Mouse (Mus musculus) MEL (cell line): Measurements from ENCODE around the gene 9630041A04Rik. TPM values are rescaled to one million over a fixed set of nuclear protein-coding genes. Genes with fewer than 3 reads are reported as not detected.

Experiments used
- DNase-seq: peaks from one replicate; pipeline ENCODE4 v3.0.0; 2011; ENCODE audit warnings: low read depth, low spot score
- H3K27ac ChIP-seq: 2 replicates; pipeline ENCODE4 v1.5.1; 2012; ENCODE audit warnings: low read depth, mild to moderate bottlenecking, control low read depth, low read length, moderate library complexity; ENCODE audit not compliant: control insufficient read depth
- H3K27me3 ChIP-seq, 2 experiments: fragments of 150-350 bp in 1 of 2; sonication (generic) in 1 of 2; 2 replicates each; pipeline ENCODE4 v1.6.1; 2012; ENCODE audit warnings: low read length in 2 of 2, mild to moderate bottlenecking in 2 of 2, improper control_type of control experiment in 1 of 2, moderate library complexity in 1 of 2; ENCODE audit not compliant: insufficient read depth in 2 of 2, control insufficient read depth in 1 of 2
- H3K36me3 ChIP-seq, 2 experiments: 2 replicates each; pipeline ENCODE4 v1.6.1; 2012 to 2014; ENCODE audit warnings: low read length in 2 of 2, improper control_type of control experiment in 1 of 2, inconsistent platforms in 1 of 2, mild to moderate bottlenecking in 1 of 2; ENCODE audit not compliant: insufficient read depth in 2 of 2, control insufficient read depth in 1 of 2
- H3K4me1 ChIP-seq, 2 experiments: fragments of 150-350 bp in 1 of 2; sonication (generic) in 1 of 2; 2 replicates each; pipeline ENCODE4 v1.6.1; 2012; ENCODE audit warnings: low read length in 2 of 2, improper control_type of control experiment in 1 of 2, mild to moderate bottlenecking in 1 of 2; ENCODE audit not compliant: insufficient read depth in 2 of 2, control insufficient read depth in 1 of 2
- H3K4me3 ChIP-seq, 2 experiments: fragments of 150-350 bp in 1 of 2; sonication (generic) in 1 of 2; 2 replicates each; pipeline ENCODE4 v1.5.1; 2012; ENCODE audit warnings: low read depth in 2 of 2, low read length in 2 of 2, mild to moderate bottlenecking in 2 of 2, moderate library complexity in 2 of 2, control low read depth in 1 of 2, improper control_type of control experiment in 1 of 2; ENCODE audit not compliant: control insufficient read depth in 1 of 2, insufficient read depth in 1 of 2
- H3K79me2 ChIP-seq: 2 replicates; pipeline ENCODE4 v1.6.1; 2012; ENCODE audit warnings: mild to moderate bottlenecking, low read length, moderate library complexity; ENCODE audit not compliant: control insufficient read depth, poor library complexity, insufficient read depth
- H3K9ac ChIP-seq: 2 replicates; pipeline ENCODE4 v1.6.1; 2012; ENCODE audit warnings: low read depth, mild to moderate bottlenecking, control low read depth, low read length, moderate library complexity; ENCODE audit not compliant: control insufficient read depth, poor library complexity, severe bottlenecking
- H3K9me3 ChIP-seq: fragments of 150-350 bp; sonication (generic); replicated peaks from 2 replicates; pipeline ENCODE4 v1.6.1; 2012; ENCODE audit warnings: mild to moderate bottlenecking, low read length, improper control_type of control experiment, moderate library complexity; ENCODE audit not compliant: insufficient read depth
- EP300 ChIP-seq, 2 experiments: IDR thresholded peaks; 2 replicates each; pipeline ENCODE4 v1.6.1; 2011; ENCODE audit warnings: improper control_type of control experiment in 2 of 2, low read length in 2 of 2, low read depth in 1 of 2, mild to moderate bottlenecking in 1 of 2
- GATA1 ChIP-seq: IDR thresholded peaks from 2 replicates; pipeline ENCODE4 v1.6.1; 2011; ENCODE audit warnings: low read depth, low read length, improper control_type of control experiment
- HCFC1 ChIP-seq: IDR thresholded peaks from 2 replicates; pipeline ENCODE4 v1.6.1; 2012; ENCODE audit warnings: low read depth, mild to moderate bottlenecking, inconsistent platforms, low read length, improper control_type of control experiment, moderate library complexity
- MAFK ChIP-seq: IDR thresholded peaks from 2 replicates; pipeline ENCODE4 v1.6.1; 2011; ENCODE audit warnings: low read depth, mild to moderate bottlenecking, low read length, improper control_type of control experiment, borderline replicate concordance
- MAX ChIP-seq: IDR thresholded peaks from 2 replicates; pipeline ENCODE4 v1.6.1; 2011; ENCODE audit warnings: low read length, improper control_type of control experiment
- MAZ ChIP-seq: IDR thresholded peaks from 2 replicates; pipeline ENCODE4 v1.6.1; 2012; ENCODE audit warnings: low read depth, mild to moderate bottlenecking, inconsistent platforms, low read length, improper control_type of control experiment
- MYB ChIP-seq: IDR thresholded peaks from 2 replicates; pipeline ENCODE4 v1.6.1; 2011; ENCODE audit warnings: mild to moderate bottlenecking, low read depth, low read length, improper control_type of control experiment
- NRF1 ChIP-seq: IDR thresholded peaks from 2 replicates; pipeline ENCODE4 v1.6.1; 2014; ENCODE audit warnings: low read depth, mild to moderate bottlenecking, inconsistent platforms, low read length, improper control_type of control experiment, moderate library complexity; ENCODE audit not compliant: poor library complexity, insufficient read depth, severe bottlenecking
- POLR2AphosphoS2 ChIP-seq: IDR thresholded peaks from 2 replicates; pipeline ENCODE4 v1.6.1; 2011; ENCODE audit warnings: low read length, improper control_type of control experiment
- RAD21 ChIP-seq: IDR thresholded peaks from 2 replicates; pipeline ENCODE4 v1.6.1; 2011; ENCODE audit warnings: mild to moderate bottlenecking, low read depth, low read length, improper control_type of control experiment
- RCOR1 ChIP-seq: IDR thresholded peaks from 2 replicates; pipeline ENCODE4 v1.6.1; 2012; ENCODE audit warnings: low read depth, mild to moderate bottlenecking, inconsistent platforms, low read length, improper control_type of control experiment
- TAL1 ChIP-seq: IDR thresholded peaks from 2 replicates; pipeline ENCODE4 v1.6.1; 2012; ENCODE audit warnings: mild to moderate bottlenecking, inconsistent platforms, low read length, moderate library complexity, mixed read lengths
- TBP ChIP-seq: IDR thresholded peaks from 2 replicates; pipeline ENCODE4 v1.8.0; 2011; ENCODE audit warnings: low read depth, low read length, improper control_type of control experiment
- UBTF ChIP-seq: IDR thresholded peaks from 2 replicates; pipeline ENCODE4 v1.6.1; 2012; ENCODE audit warnings: low read depth, mild to moderate bottlenecking, inconsistent platforms, low read length, improper control_type of control experiment, moderate library complexity, borderline replicate concordance; ENCODE audit not compliant: insufficient read depth
- USF2 ChIP-seq, 2 experiments: IDR thresholded peaks; 2 replicates each; pipeline ENCODE4 v1.6.1; 2011 to 2012; ENCODE audit warnings: improper control_type of control experiment in 2 of 2, low read length in 2 of 2, borderline replicate concordance in 1 of 2, inconsistent platforms in 1 of 2, low read depth in 1 of 2, mild to moderate bottlenecking in 1 of 2; ENCODE audit not compliant: insufficient read depth in 1 of 2
- ZC3H11A ChIP-seq: IDR thresholded peaks from 2 replicates; pipeline ENCODE4 v1.6.1; 2012; ENCODE audit warnings: low read depth, mild to moderate bottlenecking, inconsistent platforms, low read length, improper control_type of control experiment
- ZMIZ1 ChIP-seq: IDR thresholded peaks from 2 replicates; pipeline ENCODE4 v1.6.1; 2012; ENCODE audit warnings: low read depth, mild to moderate bottlenecking, inconsistent platforms, low read length, improper control_type of control experiment, moderate library complexity
- polyA plus RNA-seq, 2 experiments: library from polyadenylated mRNA; stranded (reverse) in 1 of 2; unstranded in 1 of 2; fragments of >175 nt in 1 of 2; fragments of >200 nt in 1 of 2; gene quantifications; 2 replicates each; pipeline versions ENCODE4 v1.2.1 to v1.2.4; 2012; ENCODE audit warnings: low replicate concordance in 2 of 2, low read depth in 1 of 2; ENCODE audit not compliant: insufficient read length in 2 of 2, insufficient read depth in 1 of 2, missing spikeins in 1 of 2
- total RNA-seq: library from RNA; depleted of rRNA; stranded (reverse); fragments of 300-350 nt; gene quantifications from 2 replicates; pipeline ENCODE4 v1.2.3, GENCODE M21; 2012

9630041A04Rik gene
- total and polyA plus RNA-seq, 3 experiments, result not detected

DNA sequence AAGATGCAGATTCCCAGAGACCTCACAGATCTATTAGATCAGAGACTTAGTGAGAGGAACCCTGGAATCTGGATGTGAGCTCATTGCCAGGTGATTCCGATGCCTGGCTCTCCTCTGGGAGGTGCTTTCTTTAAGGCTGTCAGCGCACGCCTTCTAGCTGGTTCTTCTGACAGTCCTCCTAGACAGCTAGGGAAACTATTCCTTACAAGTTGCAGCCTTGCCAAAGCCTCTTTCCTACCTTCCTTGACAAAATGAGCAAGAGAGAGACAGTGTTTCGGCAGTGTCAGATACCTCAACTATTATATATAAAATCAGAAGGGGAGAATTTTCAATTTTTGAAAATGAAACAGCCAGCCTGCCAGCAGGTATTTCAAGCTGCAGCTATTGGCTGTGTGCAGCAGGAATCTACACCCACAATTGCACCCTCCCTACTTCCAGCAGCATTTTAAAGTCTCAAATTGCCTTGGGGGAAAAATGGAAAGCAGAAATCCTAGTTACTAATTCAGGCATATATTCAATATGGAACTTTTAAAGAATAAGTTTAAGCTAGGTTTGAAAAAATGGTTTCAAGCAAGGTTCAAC, 115.3 kb downstream of the 9630041A04Rik start:
- no peaks in the 10 kb centered on the region for H3K9me3 ChIP-seq
- DNase-seq, result no peak
- no peaks in the 10 kb centered on the region for H3K27me3 ChIP-seq
- H3K36me3 ChIP-seq, result no peaks in the 10 kb centered on the region
- H3K4me1 ChIP-seq, result no peaks in the 10 kb centered on the region
- H3K27ac ChIP-seq, result no peak overlapping the region
- H3K79me2 ChIP-seq, result no peaks in the 10 kb centered on the region
- H3K4me3 ChIP-seq, result no peak overlapping the region
- TF ChIP-seq USF2 (IDR thresholded peaks at IDR 0.05; ENCODE audit: borderline replicate concordance in 1 of 2, insufficient read depth in 1 of 2, low read depth in 1 of 2, low read length in 2 of 2) (no peak), ZMIZ1 (no peak), TAL1 (no peak), TBP (no peak), POLR2AphosphoS2 (no peak), NRF1 (no peak), EP300 (IDR thresholded peaks at IDR 0.05; ENCODE audit: low read depth in 1 of 2, low read length in 2 of 2) (no peak), HCFC1 (no peak), RCOR1 (no peak), MAZ (no peak)
- H3K9ac ChIP-seq, result no peak overlapping the region

GRCm38 (mm10) chr9:101981161-101981560, 119.5 kb downstream of the 9630041A04Rik start:
- H3K9ac ChIP-seq, result no peak overlapping the region
- H3K36me3 ChIP-seq, result no peaks in the 10 kb centered on the region
- H3K4me1 ChIP-seq, result no peaks in the 10 kb centered on the region
- H3K79me2 ChIP-seq, result no peaks in the 10 kb centered on the region
- no peaks in the 10 kb centered on the region for H3K9me3 ChIP-seq
- DNase-seq, result no peak
- no peaks in the 10 kb centered on the region for H3K27me3 ChIP-seq
- H3K4me3 ChIP-seq, result no peak overlapping the region
- H3K27ac ChIP-seq, result no peak overlapping the region
- TF ChIP-seq MYB (no peak), USF2 (IDR thresholded peaks at IDR 0.05; ENCODE audit: borderline replicate concordance in 1 of 2, insufficient read depth in 1 of 2, low read depth in 1 of 2, low read length in 2 of 2) (no peak), UBTF (no peak), MAFK (no peak), ZC3H11A (no peak), TAL1 (no peak), HCFC1 (no peak), POLR2AphosphoS2 (no peak), GATA1 (no peak), MAX (no peak), RAD21 (no peak)
